ENCODE assay signal across 9 mouse cellular contexts in genomic region chr15:90214913-90215312, GRCm38 (mm10). TPM values are rescaled to one million over a fixed set of nuclear protein-coding genes. Genes with fewer than 3 reads are reported as not detected.
DNase-seq lines count a peak whose midpoint lies in the region; ATAC-seq lines count a peak whose summit lies in the region.
"Had no signal": no experiment of that assay in that cellular context is flagged by ENCODE, and none has a peak within 500 bp of the region (broad histone marks: within the 10 kb centered on the region; RNA-seq: fewer than 3 reads in every experiment).

No protein-coding gene starts in this region.

- H3K4me1 ChIP-seq in midbrain, embryonic 10.5 days = no peaks in the 10 kb centered on the region
- no peaks in the 10 kb centered on the region for H3K4me1 ChIP-seq in midbrain, embryonic 16.5 days (ENCODE audit: control insufficient read depth, insufficient read depth, low read length)
- H3K4me1 ChIP-seq in midbrain, embryonic 14.5 days (ENCODE audit: control insufficient read depth, insufficient read depth, low read length) = no peaks in the 10 kb centered on the region

- H3K9me3 ChIP-seq in midbrain, embryonic 10.5 days (replicated peaks) = no peaks in the 10 kb centered on the region
- no peaks in the 10 kb centered on the region for H3K9me3 ChIP-seq in midbrain, embryonic 16.5 days (replicated peaks; ENCODE audit: control insufficient read depth, low read length, poor library complexity, severe bottlenecking)
- no peaks in the 10 kb centered on the region for H3K9me3 ChIP-seq in midbrain, embryonic 14.5 days (ENCODE audit: control insufficient read depth, low read length)

- ATAC-seq in midbrain, embryonic 16.5 days = no peak
- no peak for ATAC-seq in midbrain, embryonic 14.5 days (ENCODE audit: low FRiP score, low TSS enrichment)

- DNase-seq in midbrain, embryonic 10.5 days (ENCODE audit: low spot score) = peak; percentile 45
- peak; percentile 43 to 53 for DNase-seq in adrenal gland, adult 18-20 months (ENCODE audit: low spot score in 2 of 2)
- peak; percentile 59 for DNase-seq in embryo, embryonic 9.5 days (ENCODE audit: extremely low spot score)
- peak; percentile 67 for DNase-seq in heart, postnatal 4 days
- DNase-seq in left cerebral cortex, adult 18-20 months (ENCODE audit: low spot score in 2 of 2) = peak; percentile 75 to 82
- DNase-seq in midbrain, embryonic 14.5 days = peak; percentile 91
- peak; percentile 76 for DNase-seq in testis, postnatal 10 days (ENCODE audit: low spot score)

- no peak overlapping the region for H3K9ac ChIP-seq in midbrain, embryonic 16.5 days (ENCODE audit: low read depth, low read length)
- H3K9ac ChIP-seq in midbrain, embryonic 14.5 days (replicated peaks; ENCODE audit: low read length) = no peak overlapping the region

- 22% methylated on average over 6 of the region's 6 CpGs for WGBS in midbrain, embryonic 10.5 days
- WGBS in midbrain, embryonic 16.5 days = 12% methylated on average over 6 of the region's 6 CpGs
- WGBS in midbrain, embryonic 14.5 days = 16% methylated on average over 6 of the region's 6 CpGs

- no peak overlapping the region for H3K4me3 ChIP-seq in midbrain, embryonic 10.5 days
- H3K4me3 ChIP-seq in midbrain, embryonic 16.5 days (ENCODE audit: low read depth, low read length) = no peak overlapping the region
- H3K4me3 ChIP-seq in midbrain, embryonic 14.5 days (replicated peaks; ENCODE audit: low read depth, low read length) = no peak overlapping the region
- H3K4me3 ChIP-seq: erythroblast, embryonic 14.5 days had no signal

- no peaks in the 10 kb centered on the region for H3K36me3 ChIP-seq in midbrain, embryonic 10.5 days
- no peaks in the 10 kb centered on the region for H3K36me3 ChIP-seq in midbrain, embryonic 16.5 days (ENCODE audit: control insufficient read depth, insufficient read depth, low read length)
- H3K36me3 ChIP-seq in midbrain, embryonic 14.5 days (ENCODE audit: control insufficient read depth, insufficient read depth, low read length) = no peaks in the 10 kb centered on the region

- no peak overlapping the region for H3K4me2 ChIP-seq in midbrain, embryonic 16.5 days (ENCODE audit: low read length)
- H3K4me2 ChIP-seq in midbrain, embryonic 14.5 days (ENCODE audit: low read length) = no peak overlapping the region

- no peaks in the 10 kb centered on the region for H3K27me3 ChIP-seq in midbrain, embryonic 10.5 days (ENCODE audit: low read depth, poor library complexity, severe bottlenecking)
- no peaks in the 10 kb centered on the region; the same call in 1 of the 2 replicates for H3K27me3 ChIP-seq in midbrain, embryonic 16.5 days (ENCODE audit: control insufficient read depth, insufficient read depth, low read depth, low read length)
- no peaks in the 10 kb centered on the region for H3K27me3 ChIP-seq in midbrain, embryonic 14.5 days (ENCODE audit: control insufficient read depth, insufficient read depth, low read length)

- no peak overlapping the region for H3K27ac ChIP-seq in midbrain, embryonic 10.5 days (replicated peaks)
- H3K27ac ChIP-seq in midbrain, embryonic 16.5 days (ENCODE audit: low read length) = no peak overlapping the region
- H3K27ac ChIP-seq in midbrain, embryonic 14.5 days (replicated peaks; ENCODE audit: low read depth, low read length) = no peak overlapping the region

RNA-seq across cellular contexts. Expression of gene Alg10b, which starts 9.2 kb away (rescaled TPM):
- 35.8 and 38.5 TPM in 2 replicates for polyA plus RNA-seq in midbrain, embryonic 10.5 days (2016; fragmentation: Nextera tagmentation; extraction: Ambion mirVana)
- 48.4 and 57.0 TPM in 2 replicates for polyA plus RNA-seq in midbrain, embryonic 16.5 days (2015; fragmentation: Nextera tagmentation; extraction: Ambion mirVana)
- total RNA-seq in adrenal gland, adult 18-20 months (2021) = 10 to 100 TPM; 22.8 to 30.8 TPM
- total RNA-seq in heart, postnatal 4 days (2021) = 10 to 100 TPM; 31.2 to 31.4 TPM
- 10 to 100 TPM; 26.9 to 28.1 TPM for total RNA-seq in left cerebral cortex, adult 18-20 months (2021)
- polyA plus RNA-seq in midbrain, embryonic 14.5 days (2014; fragmentation: Nextera tagmentation; extraction: Ambion mirVana) = 58.8 and 63.8 TPM in 2 replicates
